Mouse (Mus musculus) layer of hippocampus, adult 11-12 months (tissue): ENCODE measurements around the gene Cdc6.
"Not testable (repeated sequence)": the region's sequence is repeated elsewhere in the genome, so short reads cannot be mapped to it uniquely, and the experiment has no call there.

ENCODE experiments used
- DNase-seq: peaks from one replicate; pipeline ENCODE4 v3.0.0; 2022; ENCODE audit warnings: low spot score

Cdc6 gene

GRCm38 (mm10) chr11:98909654-98910053 is 2.1 kb downstream of the Cdc6 start:
- peak; percentile 79 for DNase-seq

- no peak for DNase-seq
Measured at GRCm38 (mm10) chr11:98910415-98910814, 2.8 kb downstream of the Cdc6 start.

- no peak for DNase-seq
Measured at GRCm38 (mm10) chr11:98911498-98911897, 3.9 kb downstream of the Cdc6 start.

GRCm38 (mm10) chr11:98914196-98914595 is 6.6 kb downstream of the Cdc6 start:
- no peak for DNase-seq

GRCm38 (mm10) chr11:98916376-98916775 is 8.8 kb downstream of the Cdc6 start:
- not testable (repeated sequence) for DNase-seq

- DNase-seq = no peak
Measured at GRCm38 (mm10) chr11:98917428-98918005, 9.9 kb downstream of the Cdc6 start.

GRCm38 (mm10) chr11:98918231-98918630 is 10.6 kb downstream of the Cdc6 start:
- DNase-seq = no peak

GRCm38 (mm10) chr11:98919009-98919408 is 11.4 kb downstream of the Cdc6 start:
- DNase-seq = no peak

GRCm38 (mm10) chr11:98921813-98922212 is 14.2 kb downstream of the Cdc6 start:
- not testable (repeated sequence) for DNase-seq

GRCm38 (mm10) chr11:98922307-98922706 is 14.7 kb downstream of the Cdc6 start:
- DNase-seq = peak; percentile 61

GRCm38 (mm10) chr11:98922851-98923711 is 15.5 kb downstream of the Cdc6 start:
- not testable (repeated sequence) for DNase-seq

GRCm38 (mm10) chr11:98924633-98925175 is 17.1 kb downstream of the Cdc6 start:
- no peak for DNase-seq

GRCm38 (mm10) chr11:98925265-98925721 is 17.7 kb downstream of the Cdc6 start:
- no peak for DNase-seq

GRCm38 (mm10) chr11:98925868-98926311 is 18.3 kb downstream of the Cdc6 start:
- DNase-seq = no peak

GRCm38 (mm10) chr11:98926553-98926952 is 19.0 kb downstream of the Cdc6 start:
- DNase-seq = no peak

- no peak for DNase-seq
Measured at GRCm38 (mm10) chr11:98927438-98928076, 20.0 kb downstream of the Cdc6 start, which contains the start of gene Rara. Gene Rara, plus strand, starts transcription at chr11:98927818.

- DNase-seq = no peak
Measured at GRCm38 (mm10) chr11:98928186-98928893, 20.7 kb downstream of the Cdc6 start.

GRCm38 (mm10) chr11:98929503-98929902 is 21.9 kb downstream of the Cdc6 start:
- DNase-seq = no peak

GRCm38 (mm10) chr11:98930127-98930601 is 22.6 kb downstream of the Cdc6 start:
- DNase-seq = no peak

- DNase-seq = no peak
Measured at GRCm38 (mm10) chr11:98930773-98931512, 23.3 kb downstream of the Cdc6 start.
